Mouse (Mus musculus): ENCODE measurements at regions not wholly inside any gene's neighbourhood (a gene's known extent, or its start where the extent isn't known, plus 50 kb on each side); places are given as distances from the start of the nearest gene placed in this dataset.

GRCm38 (mm10) chr9:115551080-115551479 is 240.9 kb upstream of the Stt3b start:
- no peak for DNase-seq

GRCm38 (mm10) chr9:115551501-115551900 is 241.3 kb upstream of the Stt3b start:
- no peak for DNase-seq

GRCm38 (mm10) chr9:115558131-115558530 is 247.9 kb upstream of the Stt3b start:
- no peak for DNase-seq

- no peak for DNase-seq
Observed at GRCm38 (mm10) chr9:115559521-115559920, 249.3 kb upstream of the Stt3b start.

- DNase-seq = no peak
Observed at GRCm38 (mm10) chr9:115561207-115561606, 251.0 kb upstream of the Stt3b start.

GRCm38 (mm10) chr9:115562783-115563182 is 252.6 kb upstream of the Stt3b start:
- DNase-seq = no peak

GRCm38 (mm10) chr9:115564366-115564765 is 254.1 kb upstream of the Stt3b start:
- DNase-seq = no peak

GRCm38 (mm10) chr9:115568693-115569334 is 258.6 kb upstream of the Stt3b start:
- DNase-seq = no peak

- DNase-seq = no peak
Observed at GRCm38 (mm10) chr9:115570998-115571397, 260.8 kb upstream of the Stt3b start.

GRCm38 (mm10) chr9:115581116-115581515 is 270.9 kb upstream of the Stt3b start:
- DNase-seq = no peak

GRCm38 (mm10) chr9:115583548-115583947 is 273.3 kb upstream of the Stt3b start:
- no peak for DNase-seq

GRCm38 (mm10) chr9:115584874-115585273 is 274.7 kb upstream of the Stt3b start:
- no peak for DNase-seq

- DNase-seq = no peak
Observed at GRCm38 (mm10) chr9:115592466-115592865, 282.2 kb upstream of the Stt3b start.

GRCm38 (mm10) chr9:115600228-115600627 is 290.0 kb upstream of the Stt3b start:
- no peak for DNase-seq

- no peak for DNase-seq
Observed at GRCm38 (mm10) chr9:115600826-115601225, 290.6 kb upstream of the Stt3b start.

- DNase-seq = no peak
Observed at GRCm38 (mm10) chr9:115602772-115603171, 292.6 kb upstream of the Stt3b start.

- DNase-seq = no peak
Observed at GRCm38 (mm10) chr9:115604450-115604849, 294.2 kb upstream of the Stt3b start.

GRCm38 (mm10) chr9:115604968-115605682 is 294.9 kb upstream of the Stt3b start:
- DNase-seq = no peak

GRCm38 (mm10) chr9:115607961-115608360 is 297.7 kb upstream of the Stt3b start:
- no peak for DNase-seq

GRCm38 (mm10) chr9:115608377-115608776 is 298.2 kb upstream of the Stt3b start:
- DNase-seq = no peak

- DNase-seq = no peak
Observed at GRCm38 (mm10) chr9:115609904-115610303, 299.4 kb upstream of the Gadl1 start.

- no peak for DNase-seq
Observed at GRCm38 (mm10) chr9:115611713-115612112, 297.5 kb upstream of the Gadl1 start.

GRCm38 (mm10) chr9:115612908-115613307 is 296.3 kb upstream of the Gadl1 start:
- no peak for DNase-seq

GRCm38 (mm10) chr9:115614007-115614406 is 295.2 kb upstream of the Gadl1 start:
- no peak for DNase-seq

- DNase-seq = no peak
Observed at GRCm38 (mm10) chr9:115617909-115618308, 291.3 kb upstream of the Gadl1 start.
